Mouse (Mus musculus): ENCODE data around the gene Il1rl2. TPM values are rescaled to one million over a fixed set of nuclear protein-coding genes. Genes with fewer than 3 reads are reported as not detected.

Gene Il1rl2
- polyA plus RNA-seq, 1 experiment: 0.22 TPM

GRCm38 (mm10) chr1:40306111-40306510 is 18.3 kb upstream of the Il1rl2 start:
- Histone ChIP-seq H3K27me3 (ENCODE audit: control insufficient read depth, insufficient read depth, low read length) (no peaks in the 10 kb centered on the region), H3K4me1 (ENCODE audit: control insufficient read depth, insufficient read depth, low read length) (no peaks in the 10 kb centered on the region), H3K4me3 (ENCODE audit: control insufficient read depth, low read depth, low read length) (no peak overlapping the region), H3K27ac (ENCODE audit: control insufficient read depth, insufficient read depth, low read depth, low read length) (no peak overlapping the region), H3K36me3 (ENCODE audit: control insufficient read depth, insufficient read depth, low read length) (no peaks in the 10 kb centered on the region)
- TF ChIP-seq POLR2A (IDR thresholded peaks at IDR 0.05; ENCODE audit: control insufficient read depth, low read depth, low read length): no peak
- no peak for TF ChIP-seq CTCF (IDR thresholded peaks at IDR 0.05; ENCODE audit: control insufficient read depth, insufficient read depth, insufficient replicate concordance, low read depth, low read length)

- Histone ChIP-seq H3K27ac (ENCODE audit: control insufficient read depth, insufficient read depth, low read depth, low read length) (no peak overlapping the region), H3K4me1 (ENCODE audit: control insufficient read depth, insufficient read depth, low read length) (no peaks in the 10 kb centered on the region), H3K27me3 (ENCODE audit: control insufficient read depth, insufficient read depth, low read length) (no peaks in the 10 kb centered on the region), H3K4me3 (ENCODE audit: control insufficient read depth, low read depth, low read length) (no peak overlapping the region), H3K36me3 (ENCODE audit: control insufficient read depth, insufficient read depth, low read length) (no peaks in the 10 kb centered on the region)
- TF ChIP-seq CTCF (IDR thresholded peaks at IDR 0.05; ENCODE audit: control insufficient read depth, insufficient read depth, insufficient replicate concordance, low read depth, low read length): no peak
- no peak for TF ChIP-seq POLR2A (IDR thresholded peaks at IDR 0.05; ENCODE audit: control insufficient read depth, low read depth, low read length)
These were observed 13.3 kb upstream of the Il1rl2 start for GRCm38 (mm10) chr1:40311123-40311522.

GRCm38 (mm10) chr1:40311625-40312024 is 12.8 kb upstream of the Il1rl2 start:
- TF ChIP-seq CTCF (IDR thresholded peaks at IDR 0.05; ENCODE audit: control insufficient read depth, insufficient read depth, insufficient replicate concordance, low read depth, low read length): no peak
- no peak for TF ChIP-seq POLR2A (IDR thresholded peaks at IDR 0.05; ENCODE audit: control insufficient read depth, low read depth, low read length)
- Histone ChIP-seq H3K27ac (ENCODE audit: control insufficient read depth, insufficient read depth, low read depth, low read length) (no peak overlapping the region), H3K4me3 (ENCODE audit: control insufficient read depth, low read depth, low read length) (no peak overlapping the region), H3K36me3 (ENCODE audit: control insufficient read depth, insufficient read depth, low read length) (no peaks in the 10 kb centered on the region), H3K27me3 (ENCODE audit: control insufficient read depth, insufficient read depth, low read length) (no peaks in the 10 kb centered on the region), H3K4me1 (ENCODE audit: control insufficient read depth, insufficient read depth, low read length) (no peaks in the 10 kb centered on the region)

- TF ChIP-seq CTCF (IDR thresholded peaks at IDR 0.05; ENCODE audit: control insufficient read depth, insufficient read depth, insufficient replicate concordance, low read depth, low read length): no peak
- TF ChIP-seq POLR2A (IDR thresholded peaks at IDR 0.05; ENCODE audit: control insufficient read depth, low read depth, low read length): no peak
- H3K27ac ChIP-seq (ENCODE audit: control insufficient read depth, insufficient read depth, low read depth, low read length): no peak overlapping the region
- no peak overlapping the region for H3K4me3 ChIP-seq (ENCODE audit: control insufficient read depth, low read depth, low read length)
- H3K4me1 ChIP-seq (ENCODE audit: control insufficient read depth, insufficient read depth, low read length): no peaks in the 10 kb centered on the region
- H3K36me3 ChIP-seq (ENCODE audit: control insufficient read depth, insufficient read depth, low read length): no peaks in the 10 kb centered on the region
- no peaks in the 10 kb centered on the region for H3K27me3 ChIP-seq (ENCODE audit: control insufficient read depth, insufficient read depth, low read length)
These were observed 10.4 kb upstream of the Il1rl2 start for GRCm38 (mm10) chr1:40314016-40314415.

- Histone ChIP-seq H3K4me1 (ENCODE audit: control insufficient read depth, insufficient read depth, low read length) (no peaks in the 10 kb centered on the region), H3K4me3 (ENCODE audit: control insufficient read depth, low read depth, low read length) (no peak overlapping the region), H3K36me3 (ENCODE audit: control insufficient read depth, insufficient read depth, low read length) (no peaks in the 10 kb centered on the region), H3K27ac (ENCODE audit: control insufficient read depth, insufficient read depth, low read depth, low read length) (no peak overlapping the region), H3K27me3 (ENCODE audit: control insufficient read depth, insufficient read depth, low read length) (no peaks in the 10 kb centered on the region)
- TF ChIP-seq POLR2A (IDR thresholded peaks at IDR 0.05; ENCODE audit: control insufficient read depth, low read depth, low read length) (no peak), CTCF (IDR thresholded peaks at IDR 0.05; ENCODE audit: control insufficient read depth, insufficient read depth, insufficient replicate concordance, low read depth, low read length) (no peak)
These were observed 6.8 kb upstream of the Il1rl2 start for GRCm38 (mm10) chr1:40317657-40318056.

- TF ChIP-seq CTCF (IDR thresholded peaks at IDR 0.05; ENCODE audit: control insufficient read depth, insufficient read depth, insufficient replicate concordance, low read depth, low read length) (no peak), POLR2A (IDR thresholded peaks at IDR 0.05; ENCODE audit: control insufficient read depth, low read depth, low read length) (no peak)
- H3K4me1 ChIP-seq (ENCODE audit: control insufficient read depth, insufficient read depth, low read length): peaks cover 8% of the 10 kb centered on the region
- no peak overlapping the region for H3K27ac ChIP-seq (ENCODE audit: control insufficient read depth, insufficient read depth, low read depth, low read length)
- no peaks in the 10 kb centered on the region; the same call in 1 of the 2 replicates for H3K27me3 ChIP-seq (ENCODE audit: control insufficient read depth, insufficient read depth, low read length)
- no peaks in the 10 kb centered on the region for H3K36me3 ChIP-seq (ENCODE audit: control insufficient read depth, insufficient read depth, low read length)
- no peak overlapping the region for H3K4me3 ChIP-seq (ENCODE audit: control insufficient read depth, low read depth, low read length)
These were observed 2.6 kb upstream of the Il1rl2 start for GRCm38 (mm10) chr1:40321824-40322223.

GRCm38 (mm10) chr1:40322543-40322942 is 1.9 kb upstream of the Il1rl2 start:
- Histone ChIP-seq H3K36me3 (ENCODE audit: control insufficient read depth, insufficient read depth, low read length) (no peaks in the 10 kb centered on the region), H3K4me3 (ENCODE audit: control insufficient read depth, low read depth, low read length) (no peak overlapping the region), H3K27me3 (ENCODE audit: control insufficient read depth, insufficient read depth, low read length) (no peaks in the 10 kb centered on the region; the same call in 1 of the 2 replicates), H3K4me1 (ENCODE audit: control insufficient read depth, insufficient read depth, low read length) (peaks cover 8% of the 10 kb centered on the region), H3K27ac (ENCODE audit: control insufficient read depth, insufficient read depth, low read depth, low read length) (no peak overlapping the region)
- TF ChIP-seq CTCF (IDR thresholded peaks at IDR 0.05; ENCODE audit: control insufficient read depth, insufficient read depth, insufficient replicate concordance, low read depth, low read length) (no peak), POLR2A (IDR thresholded peaks at IDR 0.05; ENCODE audit: control insufficient read depth, low read depth, low read length) (no peak)
